Mouse (Mus musculus): ENCODE results near the gene Pdzd8. TPM values are rescaled to one million over a fixed set of nuclear protein-coding genes. Genes with fewer than 3 reads are reported as not detected.
A peak's percentile ranks its signal among the peaks of the same experiment; 100 is the strongest.

Gene Pdzd8
- polyA plus RNA-seq, 1 experiment from 2014 or later = 8.4 TPM

DNA sequence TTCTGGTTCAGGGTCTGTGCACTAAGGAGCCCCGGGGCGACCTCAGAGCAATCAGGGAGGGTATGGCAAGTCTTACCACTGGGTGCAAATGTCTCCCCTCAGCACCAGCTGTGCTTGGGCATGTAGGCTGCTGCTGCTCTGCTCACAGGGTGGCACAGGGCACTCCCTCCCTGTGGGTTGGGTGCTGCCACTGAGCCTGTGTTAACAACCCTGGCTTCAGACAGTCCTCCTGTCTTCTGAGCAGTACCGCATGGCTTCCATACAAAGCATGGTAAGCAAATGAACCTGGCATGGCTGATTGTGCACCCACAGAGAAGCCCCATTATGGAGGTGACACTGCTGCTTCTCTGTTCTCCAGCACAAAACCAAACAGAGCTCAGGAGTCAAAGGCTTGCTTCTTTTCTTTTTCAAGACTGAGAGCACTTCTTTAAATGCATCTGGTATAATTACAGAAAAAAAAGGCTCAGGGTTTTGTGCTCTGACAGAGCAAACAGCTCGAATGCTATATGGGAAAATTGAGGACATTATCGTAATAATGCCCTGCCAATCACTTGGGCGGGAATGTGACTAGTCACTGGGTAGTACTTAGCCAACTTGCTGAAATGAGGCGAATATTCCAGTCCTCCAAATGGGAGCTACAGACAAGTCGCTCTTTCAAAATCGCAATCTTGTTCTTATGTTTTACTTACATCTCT is 80.6 kb downstream of the Pdzd8 start:
- H3K4me2 ChIP-seq = peak overlapping the region; percentile 77

DNA sequence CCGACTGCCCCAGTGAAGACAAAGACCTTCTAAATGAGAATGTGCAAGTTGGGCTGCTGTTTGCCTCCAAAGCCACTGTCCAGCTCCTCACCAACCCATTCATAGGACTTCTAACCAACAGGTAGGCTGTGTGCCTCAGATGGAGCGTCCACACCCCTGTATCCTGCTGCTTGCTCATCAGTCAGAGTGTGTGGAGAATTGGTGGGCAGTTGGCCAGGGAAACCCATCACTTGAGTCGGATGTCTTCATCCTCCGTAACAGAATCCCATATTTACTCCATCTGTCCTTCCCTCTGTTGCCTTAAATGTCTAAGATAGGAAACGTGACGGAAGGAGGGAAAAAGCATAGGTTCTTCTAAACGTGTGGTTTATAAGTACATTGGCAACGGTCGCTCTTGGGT is 82.4 kb downstream of the Pdzd8 start:
- Histone ChIP-seq H3K9me3 (replicated peaks) (no peaks in the 10 kb centered on the region), H3K4me1 (peaks cover 60% of the 10 kb centered on the region), H3K4me2 (peak overlapping the region; percentile 77; the same call in 1 of the 2 replicates), H3K9ac (no peak overlapping the region), H3K4me3 (no peak overlapping the region), H3K27ac (no peak overlapping the region), H3K36me3 (ENCODE audit: poor library complexity, severe bottlenecking) (no peaks in the 10 kb centered on the region), H3K27me3 (peaks cover 31% of the 10 kb centered on the region)
- 88% methylated on average over 9 of the region's 9 CpGs for WGBS
- ATAC-seq = no peak

More for the DNA sequence above, 80.6 kb downstream of the Pdzd8 start:
- H3K9me3 ChIP-seq (replicated peaks) = no peaks in the 10 kb centered on the region
- 43% methylated on average over 9 of the region's 9 CpGs for WGBS
- H3K4me3 ChIP-seq = no peak overlapping the region
- H3K27me3 ChIP-seq = peaks cover 23% of the 10 kb centered on the region; the same call in 1 of the 2 replicates
- H3K9ac ChIP-seq = peak overlapping the region; percentile 19; the same call in 1 of the 2 replicates
- ATAC-seq = peak; percentile 71
- no peaks in the 10 kb centered on the region for H3K36me3 ChIP-seq (ENCODE audit: poor library complexity, severe bottlenecking)
- H3K4me1 ChIP-seq = peaks cover 60% of the 10 kb centered on the region
- peak overlapping the region; percentile 88 for H3K27ac ChIP-seq

DNA sequence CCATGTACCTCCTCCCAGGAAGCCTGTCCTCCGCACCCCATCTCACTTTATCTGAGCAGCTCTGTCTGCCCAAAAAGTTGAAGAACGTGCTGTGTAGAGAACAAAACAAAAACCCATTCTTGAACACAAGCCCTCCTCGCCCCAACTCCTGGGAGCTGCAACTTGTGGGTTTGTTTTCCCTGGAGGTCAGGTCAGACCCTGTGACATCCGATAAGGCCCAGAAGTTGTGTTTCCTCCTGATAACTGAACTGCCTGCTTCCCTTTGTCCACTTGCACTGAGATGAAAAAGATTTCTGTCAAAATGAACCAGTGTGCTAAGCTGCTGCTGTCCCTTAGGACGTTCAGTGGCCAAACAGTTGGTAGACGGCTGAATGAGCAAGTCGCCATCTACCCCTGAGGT is 84.0 kb downstream of the Pdzd8 start:
- Histone ChIP-seq H3K9ac (peak overlapping the region; percentile 74), H3K4me3 (peak overlapping the region; percentile 51), H3K4me1 (peaks cover 45% of the 10 kb centered on the region), H3K36me3 (ENCODE audit: poor library complexity, severe bottlenecking) (no peaks in the 10 kb centered on the region), H3K27me3 (peaks cover 31% of the 10 kb centered on the region), H3K4me2 (peak overlapping the region; percentile 77), H3K9me3 (replicated peaks) (peaks cover 7% of the 10 kb centered on the region; the same call in 1 of the 2 replicates), H3K27ac (0 out of 2 replicates have a peak overlapping the region, but pooled peaks have one; percentile 8)
- 55% methylated on average over 7 of the region's 7 CpGs for WGBS
- ATAC-seq = no peak

DNA sequence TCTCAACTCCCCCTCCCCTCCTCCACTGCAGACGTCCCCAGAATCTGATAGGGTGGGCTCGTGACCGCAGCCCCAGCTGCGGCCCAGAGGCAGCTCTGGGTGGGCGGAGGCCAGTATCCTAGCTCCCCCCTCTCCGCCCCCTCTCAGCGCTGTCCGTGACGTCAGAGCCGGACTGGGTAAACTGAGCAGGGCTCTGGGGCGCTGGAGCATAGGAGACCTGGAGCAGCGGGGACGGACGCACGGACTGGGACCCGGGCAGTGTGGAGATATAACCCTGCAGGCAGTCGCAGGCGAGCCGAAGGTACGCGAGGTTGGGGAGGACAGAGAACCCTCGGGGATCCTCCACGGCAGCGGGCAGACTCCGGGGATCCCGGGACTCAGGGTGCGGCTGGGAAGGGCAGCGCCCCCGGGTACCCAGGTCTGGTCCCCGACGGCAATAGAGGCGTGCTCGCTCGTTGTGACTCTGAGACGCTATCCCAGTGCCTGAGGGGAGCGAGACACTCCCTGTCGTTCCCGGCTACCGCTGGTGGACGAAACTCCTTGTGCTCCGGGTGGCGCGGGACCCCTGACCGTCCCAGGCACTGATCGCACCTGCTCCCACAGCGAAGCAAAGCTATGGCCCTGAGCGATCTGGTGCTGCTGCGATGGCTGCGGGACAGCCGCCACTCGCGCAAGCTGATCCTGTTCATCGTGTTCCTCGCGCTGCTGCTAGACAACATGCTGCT is 84.7 kb downstream of the Pdzd8 start, which contains the start of gene Slc18a2:
Slc18a2 (plus strand) TSS at position 179 of the 725 bp plus-strand sequence.
- H3K9ac ChIP-seq = peak within 1 kb of the TSS; percentile 74
- H3K9me3 ChIP-seq (replicated peaks) = peaks cover 7% of the 10 kb centered on the region; the same call in 1 of the 2 replicates
- peak; percentile 72 for ATAC-seq
- peak within 1 kb of the TSS; percentile 77 for H3K4me2 ChIP-seq
- H3K36me3 ChIP-seq (ENCODE audit: poor library complexity, severe bottlenecking) = no peaks in the 10 kb centered on the region
- peak within 1 kb of the TSS; percentile 51 for H3K4me3 ChIP-seq
- peak within 1 kb of the TSS; percentile 40; the same call in 1 of the 2 replicates for H3K27ac ChIP-seq
- H3K4me1 ChIP-seq = peaks cover 38% of the 10 kb centered on the region
- WGBS = under 1% methylated on average over 55 of the region's 55 CpGs
- H3K27me3 ChIP-seq = peaks cover 31% of the 10 kb centered on the region

DNA sequence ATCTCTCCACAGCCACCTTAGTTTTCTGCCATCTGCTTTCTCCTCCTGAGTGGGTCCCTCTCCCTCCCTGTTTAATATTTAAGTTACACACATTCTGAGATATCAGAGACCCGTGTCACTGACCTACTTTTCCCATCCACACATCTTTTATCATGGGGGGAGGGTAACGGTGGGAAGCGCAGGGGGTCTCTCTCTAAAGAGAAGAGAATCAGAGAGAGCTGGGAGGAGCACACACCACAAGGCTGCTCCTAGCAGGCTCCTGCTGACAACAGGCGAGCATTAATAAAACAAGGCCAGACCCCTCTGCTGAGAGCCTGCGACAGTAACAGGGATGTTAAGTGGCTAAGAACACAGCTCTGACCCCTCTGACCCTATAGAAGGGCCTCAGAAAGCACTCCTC is 85.9 kb downstream of the Pdzd8 start:
- Histone ChIP-seq H3K27ac (no peak overlapping the region), H3K27me3 (peaks cover 31% of the 10 kb centered on the region), H3K9me3 (replicated peaks) (peaks cover 7% of the 10 kb centered on the region; the same call in 1 of the 2 replicates), H3K4me2 (no peak overlapping the region), H3K4me1 (peaks cover 25% of the 10 kb centered on the region), H3K9ac (no peak overlapping the region), H3K4me3 (no peak overlapping the region), H3K36me3 (ENCODE audit: poor library complexity, severe bottlenecking) (no peaks in the 10 kb centered on the region)
- ATAC-seq = peak; percentile 48; the same call in 1 of the 2 replicates
- 38% methylated on average over 5 of the region's 5 CpGs for WGBS

DNA sequence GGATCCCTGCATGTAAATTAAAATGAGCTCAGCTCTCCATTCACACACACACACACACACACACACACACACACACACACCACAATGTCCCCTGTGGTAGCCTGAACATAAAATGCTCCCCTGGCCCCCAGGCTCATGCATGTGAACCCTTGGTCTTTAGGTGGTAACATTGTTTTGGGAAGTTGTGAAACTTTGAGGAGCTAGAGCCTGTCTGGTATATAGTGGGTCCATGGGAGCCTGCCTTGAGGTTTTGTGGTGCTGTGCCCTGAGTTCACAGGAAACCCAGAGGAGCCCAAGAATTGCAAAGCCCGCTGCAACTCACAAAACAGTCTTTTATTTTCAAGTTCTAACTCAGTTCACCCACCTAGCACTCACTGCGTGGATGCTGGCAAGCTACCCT is 92.9 kb downstream of the Pdzd8 start:
- Histone ChIP-seq H3K4me3 (no peak overlapping the region), H3K27me3 (no peaks in the 10 kb centered on the region), H3K36me3 (ENCODE audit: poor library complexity, severe bottlenecking) (no peaks in the 10 kb centered on the region), H3K4me2 (no peak overlapping the region), H3K9ac (no peak overlapping the region), H3K27ac (no peak overlapping the region), H3K4me1 (no peaks in the 10 kb centered on the region), H3K9me3 (replicated peaks) (peaks cover 7% of the 10 kb centered on the region; the same call in 1 of the 2 replicates)
- ATAC-seq = no peak
- 63% methylated on average over 2 of the region's 2 CpGs for WGBS

DNA sequence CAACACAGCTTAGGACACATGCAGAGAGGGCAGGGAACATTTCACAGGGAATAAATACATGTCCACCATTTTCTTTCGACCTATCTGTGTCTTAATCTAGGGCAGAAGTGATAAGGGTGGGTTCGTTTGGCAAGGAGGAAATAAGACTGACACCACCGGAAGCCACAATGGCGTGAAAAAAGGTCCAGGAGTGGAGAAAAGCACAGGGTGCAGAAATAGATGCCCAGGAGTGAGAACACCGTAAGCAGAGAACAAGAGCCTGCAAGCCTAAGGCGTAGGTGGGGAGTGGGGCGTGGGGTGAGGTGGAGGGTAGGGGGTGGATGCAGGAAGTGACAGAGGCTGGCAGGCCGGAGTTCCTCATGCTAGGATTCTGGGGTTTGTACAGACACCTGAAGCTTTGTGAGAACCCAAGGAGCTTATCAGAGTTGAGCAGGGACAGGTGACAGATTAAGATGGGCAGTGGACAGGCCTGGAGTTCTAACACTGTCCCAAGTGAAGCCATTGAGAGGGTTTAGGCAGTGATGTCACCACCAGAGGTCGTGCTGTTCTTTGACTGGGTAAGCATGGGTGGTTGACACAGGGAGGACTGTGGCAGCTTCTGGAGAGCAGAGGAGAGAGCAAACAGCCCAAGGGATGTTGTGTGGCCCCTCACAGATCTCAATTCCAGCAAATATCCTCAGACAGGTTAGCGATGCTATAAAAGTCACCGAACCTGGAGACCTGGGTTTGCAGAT is 96.9 kb downstream of the Pdzd8 start:
- WGBS = 78% methylated on average over 11 of the region's 11 CpGs
- no peak overlapping the region for H3K27ac ChIP-seq
- no peak overlapping the region for H3K4me2 ChIP-seq
- H3K27me3 ChIP-seq = no peaks in the 10 kb centered on the region
- H3K36me3 ChIP-seq (ENCODE audit: poor library complexity, severe bottlenecking) = no peaks in the 10 kb centered on the region
- no peaks in the 10 kb centered on the region for H3K9me3 ChIP-seq (replicated peaks)
- H3K4me3 ChIP-seq = no peak overlapping the region
- no peak overlapping the region for H3K9ac ChIP-seq
- ATAC-seq = no peak
- 0 out of 2 replicates have a peak, but pooled peaks cover 3% of the 10 kb centered on the region for H3K4me1 ChIP-seq

DNA sequence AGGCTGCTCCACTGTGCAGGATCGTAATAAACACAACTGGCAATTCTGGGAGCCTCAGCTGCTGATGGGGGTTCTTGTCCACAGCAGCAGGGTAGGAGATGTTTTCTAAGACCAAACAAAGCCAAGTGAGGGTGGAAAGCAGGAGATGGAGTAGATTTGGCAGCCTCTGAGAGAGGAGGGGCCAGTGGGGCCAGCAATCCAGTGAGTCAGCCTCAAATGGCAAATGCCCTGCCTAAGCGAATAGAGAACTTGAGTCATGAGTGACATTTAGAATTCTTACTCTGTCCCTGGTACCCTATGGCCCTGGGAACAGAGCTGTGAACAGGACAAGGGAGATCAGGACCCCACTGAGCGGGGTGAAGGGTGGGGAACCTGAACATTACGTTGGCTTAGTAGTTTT is 97.4 kb downstream of the Pdzd8 start:
- no peak overlapping the region for H3K4me3 ChIP-seq
- H3K36me3 ChIP-seq (ENCODE audit: poor library complexity, severe bottlenecking) = no peaks in the 10 kb centered on the region
- no peak for ATAC-seq
- no peak overlapping the region for H3K27ac ChIP-seq
- H3K27me3 ChIP-seq = no peaks in the 10 kb centered on the region
- H3K9me3 ChIP-seq (replicated peaks) = no peaks in the 10 kb centered on the region
- no peak overlapping the region for H3K9ac ChIP-seq
- H3K4me1 ChIP-seq = 0 out of 2 replicates have a peak, but pooled peaks cover 3% of the 10 kb centered on the region
- WGBS = 82% methylated on average over 4 of the region's 4 CpGs
- H3K4me2 ChIP-seq = no peak overlapping the region

Other genes starting within 250 kb of the Pdzd8 start
- 0.90 and 1.0 TPM in 2 replicates for gene Vax1, start 175.7 kb downstream of the Pdzd8 start, polyA plus RNA-seq (2015; fragmentation: Nextera tagmentation; extraction: Ambion mirVana)
- not detected in 2 replicates for gene Kcnk18, start 126.6 kb downstream of the Pdzd8 start, polyA plus RNA-seq (2015; fragmentation: Nextera tagmentation; extraction: Ambion mirVana)
- 26.1 and 28.6 TPM in 2 replicates for gene Slc18a2, start 84.9 kb downstream of the Pdzd8 start, polyA plus RNA-seq (2015; fragmentation: Nextera tagmentation; extraction: Ambion mirVana)
- 5.0 and 7.9 TPM in 2 replicates for gene Rps12-ps3, start 23.5 kb downstream of the Pdzd8 start, polyA plus RNA-seq (2015; fragmentation: Nextera tagmentation; extraction: Ambion mirVana)
- gene Emx2, start 112.6 kb upstream of the Pdzd8 start, polyA plus RNA-seq (2015; fragmentation: Nextera tagmentation; extraction: Ambion mirVana) = 29.8 and 37.3 TPM in 2 replicates